Mouse (Mus musculus): Measurements from ENCODE around the gene Lsr.

Lsr gene

DNA sequence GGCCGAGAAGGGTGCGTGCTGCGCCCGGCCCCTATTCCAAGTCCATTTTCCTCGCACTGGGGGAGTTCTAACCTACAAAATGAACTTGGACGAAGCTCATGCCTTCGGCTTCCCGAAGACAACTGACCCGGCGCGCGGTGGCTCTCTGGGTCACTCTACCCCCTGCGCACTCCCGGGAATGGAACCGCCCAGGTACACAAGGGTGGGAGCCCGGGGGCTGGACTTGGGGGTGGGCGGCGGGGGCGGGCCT, at the start of gene Lsr:
Lsr (minus strand) TSS at position 214 of the 250 bp plus-strand sequence.
- no peak for DNase-seq (ENCODE audit: low spot score in 2 of 2)

DNA sequence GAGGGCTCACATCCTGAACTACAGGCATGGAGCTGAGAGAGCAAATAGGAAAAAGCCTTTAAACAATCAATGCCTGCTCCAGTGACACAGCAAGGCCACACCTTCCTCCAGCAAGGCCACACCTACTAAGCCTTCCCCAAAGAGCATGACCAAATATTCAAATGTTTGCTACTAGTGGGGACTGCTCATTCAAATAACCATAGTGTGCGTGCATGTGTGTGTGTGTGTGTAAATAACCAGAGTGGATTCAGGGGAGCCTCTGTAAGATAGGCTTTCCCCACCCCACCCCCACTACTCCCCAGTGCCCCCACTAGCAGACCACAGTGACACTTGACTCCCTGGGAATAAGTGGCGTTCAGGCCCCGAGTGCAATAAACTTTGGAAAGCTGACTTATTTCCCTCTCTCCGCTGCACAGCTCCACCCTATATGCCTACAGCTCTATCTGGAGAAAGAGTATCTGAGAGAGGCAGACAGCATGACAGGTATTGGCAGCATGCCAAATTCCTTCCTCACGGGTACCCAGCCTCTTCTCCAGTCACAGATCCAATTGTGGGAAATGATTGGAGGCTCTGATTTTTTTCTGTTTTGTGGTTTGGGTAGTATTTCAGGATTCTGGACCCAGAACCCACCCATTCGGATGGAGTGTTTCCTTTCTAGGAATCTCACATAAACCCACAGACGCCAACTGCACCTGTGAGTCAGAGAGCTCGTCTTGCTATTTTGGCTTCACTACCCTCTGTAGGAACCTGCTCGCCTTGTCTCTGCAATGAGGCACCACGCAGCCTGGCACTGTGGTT, 44.0 kb upstream of the Lsr start:
- no peak for DNase-seq (ENCODE audit: low spot score in 2 of 2)

DNA sequence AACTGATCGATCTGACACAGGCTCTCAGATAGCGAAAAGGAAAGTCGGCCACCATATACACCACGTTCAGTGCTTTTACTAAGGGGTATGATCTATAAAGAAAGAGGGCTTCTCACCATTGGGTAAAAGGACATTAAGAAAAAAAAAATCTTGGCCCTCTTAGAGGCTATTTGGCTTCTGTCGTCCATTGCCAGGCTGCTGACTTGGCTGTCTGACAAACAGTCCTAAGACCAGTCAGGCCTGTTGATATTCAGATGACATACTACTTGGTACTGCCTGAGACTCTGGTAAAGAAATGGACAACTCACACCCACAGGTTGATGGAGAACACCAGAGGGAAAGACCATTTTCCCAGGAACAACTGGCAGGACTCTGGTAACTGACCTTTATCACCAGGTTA, 39.7 kb upstream of the Lsr start:
- DNase-seq (ENCODE audit: low spot score in 2 of 2) = no peak

DNA sequence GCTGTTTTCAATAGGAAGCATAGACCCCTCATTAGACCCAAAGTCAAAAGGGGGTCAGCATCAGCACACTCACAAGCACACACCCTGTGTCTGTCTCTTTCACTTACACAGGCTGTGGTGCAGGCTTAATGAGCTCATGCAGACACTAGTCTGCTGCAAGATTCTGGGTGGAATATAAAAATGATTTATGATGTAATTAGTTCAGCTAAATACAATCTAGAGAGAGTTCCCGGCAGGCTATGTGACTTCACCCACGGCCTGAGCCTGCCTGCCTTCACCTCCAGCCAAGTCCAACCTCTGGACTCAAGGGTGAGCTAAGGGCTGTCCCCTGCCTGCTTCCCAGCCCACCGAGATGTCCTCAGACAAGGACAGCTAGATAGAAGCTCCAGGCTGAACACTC, 35.6 kb upstream of the Lsr start:
- no peak for DNase-seq (ENCODE audit: low spot score in 2 of 2)

DNA sequence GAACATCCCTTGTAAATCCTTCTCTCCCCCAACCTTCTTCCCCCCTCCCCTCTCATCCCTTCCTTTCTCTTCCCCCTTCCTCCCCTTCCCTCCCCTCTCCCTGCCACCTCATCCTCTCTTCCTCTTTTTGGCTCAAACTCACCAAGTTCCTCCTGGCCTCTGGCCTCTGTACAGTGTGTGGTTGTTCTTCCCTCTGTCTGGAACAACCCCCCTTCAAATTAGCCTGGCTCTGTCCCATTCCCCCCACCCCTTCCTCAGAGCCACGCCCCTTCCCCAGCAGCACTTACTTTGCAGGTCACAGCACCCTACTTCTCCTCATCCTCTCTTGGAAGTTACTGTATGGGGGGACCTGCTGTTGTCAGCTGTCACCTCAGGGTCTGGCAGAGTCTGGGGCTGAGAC, 34.9 kb upstream of the Lsr start:
- peak in 1 of 2 experiments; percentile 23 for DNase-seq (ENCODE audit: low spot score in 2 of 2)

DNA sequence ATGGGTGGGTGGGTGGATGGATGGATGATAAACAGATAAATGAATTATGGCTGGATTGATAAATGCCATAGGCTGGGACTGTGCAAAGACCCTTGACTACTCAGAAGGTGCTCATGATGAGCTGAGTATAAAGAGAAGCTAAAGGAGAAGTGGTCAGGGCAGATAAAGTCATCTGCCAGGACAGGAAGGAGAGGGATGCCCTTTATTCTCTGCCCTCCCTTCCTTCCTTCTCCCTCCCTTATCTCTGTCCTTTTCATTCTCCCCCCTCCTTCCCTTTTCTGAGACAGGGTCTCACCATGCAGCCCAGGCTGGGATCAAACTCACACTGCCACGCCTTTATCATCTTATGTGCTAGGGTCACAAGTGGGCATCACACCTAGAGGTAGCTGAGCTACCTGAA, 34.5 kb upstream of the Lsr start:
- no peak for DNase-seq (ENCODE audit: low spot score in 2 of 2)

DNA sequence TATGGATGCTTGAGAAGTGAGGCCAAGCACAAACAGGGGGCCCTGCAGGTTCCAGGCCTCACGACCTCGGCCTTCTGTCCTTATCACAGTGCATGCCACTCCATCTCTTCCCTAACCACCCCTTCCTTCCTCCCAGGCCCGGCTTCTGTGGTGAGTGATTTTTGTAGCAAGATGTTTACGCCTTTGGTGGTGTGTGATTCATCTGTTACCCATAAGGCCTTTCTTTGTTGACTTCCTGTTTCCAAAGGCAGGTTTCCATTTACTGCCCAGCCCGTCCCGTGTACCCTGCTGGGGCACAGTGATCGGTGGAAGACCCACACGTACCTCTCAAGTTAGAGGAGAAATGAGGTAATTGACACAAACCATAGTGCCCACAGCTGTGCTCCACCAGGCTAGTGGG, 29.4 kb upstream of the Lsr start:
- peak; percentile 44 to 67 for DNase-seq (ENCODE audit: low spot score in 2 of 2)

DNA sequence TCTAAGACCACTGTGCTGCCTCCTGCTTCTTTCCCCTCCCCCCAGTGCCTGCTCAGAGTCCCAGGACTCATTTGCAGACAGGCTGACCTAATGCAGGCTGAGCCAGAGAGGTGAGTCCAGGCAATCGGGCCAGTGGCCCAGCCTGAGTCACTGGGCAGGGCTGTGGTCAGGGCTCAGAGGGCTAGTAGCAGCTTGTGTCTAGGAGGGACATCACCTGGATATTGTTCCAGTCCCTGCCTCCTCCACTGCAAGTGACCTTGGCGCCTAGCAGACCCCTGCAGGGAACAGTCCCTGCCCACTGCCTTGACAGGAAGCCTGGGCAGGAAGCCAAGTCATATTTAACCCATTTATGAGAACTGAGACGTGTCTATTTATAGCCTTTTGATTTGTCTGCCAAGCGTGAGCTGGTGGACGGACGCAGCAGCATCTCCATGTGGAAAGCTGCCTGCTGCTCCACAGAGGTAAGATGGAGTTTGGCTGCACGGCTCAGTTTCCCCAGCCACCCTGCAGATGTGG, 27.3 kb upstream of the Lsr start:
- DNase-seq (ENCODE audit: low spot score in 2 of 2) = peak; percentile 74 to 82

DNA sequence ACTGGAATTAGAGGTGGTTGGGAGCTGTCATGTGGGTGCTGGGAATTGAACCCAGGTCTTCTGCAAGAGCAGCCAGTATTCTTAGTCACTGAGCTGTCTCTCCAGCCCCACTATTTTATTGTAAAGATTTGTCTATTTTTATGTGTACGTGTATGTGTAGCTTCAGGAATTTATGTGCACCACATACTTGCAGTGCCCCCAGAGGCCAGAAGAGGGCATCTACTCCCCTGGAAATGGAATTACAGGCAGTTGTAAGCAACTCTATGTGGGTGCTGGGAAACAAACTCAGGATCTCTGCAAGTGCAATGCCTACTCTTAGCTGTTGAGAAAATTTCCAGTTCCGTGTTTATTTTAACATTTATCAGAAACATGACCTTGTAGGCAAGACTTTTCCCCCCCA, 23.2 kb upstream of the Lsr start:
- DNase-seq (ENCODE audit: low spot score in 2 of 2) = no peak

DNA sequence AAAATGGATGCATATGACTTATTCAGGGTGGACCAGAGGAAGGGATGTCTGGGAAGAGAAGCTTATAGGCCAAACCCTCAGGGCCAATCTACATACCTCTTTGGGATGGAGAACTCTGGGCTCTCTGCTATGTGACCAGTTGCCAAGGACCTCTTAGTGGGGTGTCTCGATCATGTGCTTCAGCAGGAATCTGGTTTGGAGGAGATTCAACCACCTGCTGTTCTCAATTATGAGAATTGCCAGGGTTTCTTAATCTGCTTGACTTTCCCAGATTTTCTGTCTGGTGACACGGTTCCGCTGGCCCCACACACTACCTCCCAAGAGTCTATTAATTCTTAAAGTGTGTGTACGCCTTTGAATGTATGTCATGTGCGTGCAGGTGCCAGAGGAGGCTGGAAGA, 20.7 kb upstream of the Lsr start:
- DNase-seq (ENCODE audit: low spot score in 2 of 2) = no peak

DNA sequence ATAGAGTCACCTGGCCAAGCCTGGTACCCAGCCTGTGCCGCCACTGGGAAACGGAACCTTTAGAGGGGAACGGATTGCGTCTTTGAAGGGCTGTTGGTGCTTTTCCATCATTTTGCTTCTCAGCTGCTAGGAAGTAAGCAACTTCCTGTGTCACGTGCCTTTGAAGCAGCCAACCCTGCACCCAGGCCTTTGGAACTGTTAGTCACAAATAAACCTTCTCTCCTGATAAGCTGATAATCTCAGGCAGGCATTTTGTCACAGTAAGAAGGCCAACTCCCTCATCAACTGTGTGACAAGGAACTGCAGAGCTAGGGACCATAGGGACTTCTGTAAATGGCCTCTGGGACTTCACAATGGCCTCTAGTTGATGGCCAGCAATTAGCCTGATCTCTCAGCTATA, 18.9 kb upstream of the Lsr start:
- DNase-seq (ENCODE audit: low spot score in 2 of 2) = no peak

DNA sequence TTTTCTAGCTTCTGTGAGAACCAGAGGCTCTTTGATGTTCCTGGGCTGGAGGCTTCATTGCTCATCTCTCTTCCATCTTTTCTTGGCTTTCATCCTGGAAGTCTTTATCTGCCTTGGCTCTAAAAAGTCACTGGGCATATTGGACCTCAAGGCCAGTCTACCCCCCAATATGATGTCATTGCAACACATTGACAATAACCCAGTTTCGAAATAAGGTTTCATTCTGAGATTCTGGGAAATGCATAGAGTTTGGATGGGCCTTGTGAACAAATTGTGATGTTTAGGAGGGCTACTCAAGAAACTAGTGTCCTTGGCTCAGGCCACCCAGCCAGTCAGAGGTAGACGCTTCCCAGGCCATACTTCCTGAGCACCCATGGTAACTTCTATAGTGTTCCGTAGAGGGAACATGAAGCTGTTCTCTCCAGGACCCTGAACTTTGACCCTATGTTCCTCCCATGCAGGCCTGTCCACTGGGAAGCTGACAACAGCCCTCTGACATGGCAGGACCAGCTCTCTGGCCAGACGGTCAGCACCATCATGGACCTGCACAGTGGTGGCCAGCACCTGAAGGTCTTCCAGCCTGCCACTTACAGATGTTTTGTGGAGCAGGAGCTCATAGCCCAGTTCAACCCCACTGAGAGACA, 15.4 kb upstream of the Lsr start:
- no peak for DNase-seq (ENCODE audit: low spot score in 2 of 2)

DNA sequence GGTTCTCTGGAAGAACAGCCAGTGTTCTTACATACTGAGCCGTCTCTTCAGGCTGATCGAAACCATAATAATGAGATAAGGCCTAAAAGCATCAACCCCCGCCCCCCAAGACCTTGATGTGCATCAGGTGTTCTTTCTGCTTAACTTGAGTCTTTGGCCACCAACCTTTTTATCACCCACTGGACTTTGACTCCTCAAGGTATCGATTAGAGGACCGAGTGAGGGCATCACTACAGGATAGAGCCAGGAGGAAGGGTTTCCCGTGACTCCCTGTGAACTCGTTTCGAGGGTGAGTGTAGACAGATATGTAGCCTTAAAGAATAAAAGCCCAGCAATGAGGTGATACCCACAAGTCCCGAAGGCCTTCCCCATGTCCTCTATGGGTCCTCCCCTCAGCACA, 12.1 kb upstream of the Lsr start:
- no peak for DNase-seq (ENCODE audit: low spot score in 2 of 2)

DNA sequence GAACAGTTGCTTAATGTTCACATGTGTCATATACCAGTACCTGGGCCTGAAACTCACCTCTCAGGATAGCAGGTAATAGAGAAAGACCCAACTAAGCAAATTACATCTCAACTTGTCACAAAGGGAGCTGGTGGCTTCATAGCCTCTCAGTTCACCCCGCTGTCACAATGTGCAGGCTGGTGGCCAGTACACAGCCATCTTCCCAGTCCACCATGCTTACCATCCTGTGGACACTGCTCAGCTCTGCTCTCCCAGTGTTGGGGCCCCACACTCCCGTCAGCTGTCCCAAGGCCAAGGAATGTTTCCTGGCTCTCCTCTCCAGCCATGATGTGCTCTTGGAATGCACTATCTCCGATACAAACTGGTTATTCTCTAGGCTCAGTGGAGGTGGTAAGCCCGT, 8.4 kb upstream of the Lsr start:
- DNase-seq (ENCODE audit: low spot score in 2 of 2) = no peak

DNA sequence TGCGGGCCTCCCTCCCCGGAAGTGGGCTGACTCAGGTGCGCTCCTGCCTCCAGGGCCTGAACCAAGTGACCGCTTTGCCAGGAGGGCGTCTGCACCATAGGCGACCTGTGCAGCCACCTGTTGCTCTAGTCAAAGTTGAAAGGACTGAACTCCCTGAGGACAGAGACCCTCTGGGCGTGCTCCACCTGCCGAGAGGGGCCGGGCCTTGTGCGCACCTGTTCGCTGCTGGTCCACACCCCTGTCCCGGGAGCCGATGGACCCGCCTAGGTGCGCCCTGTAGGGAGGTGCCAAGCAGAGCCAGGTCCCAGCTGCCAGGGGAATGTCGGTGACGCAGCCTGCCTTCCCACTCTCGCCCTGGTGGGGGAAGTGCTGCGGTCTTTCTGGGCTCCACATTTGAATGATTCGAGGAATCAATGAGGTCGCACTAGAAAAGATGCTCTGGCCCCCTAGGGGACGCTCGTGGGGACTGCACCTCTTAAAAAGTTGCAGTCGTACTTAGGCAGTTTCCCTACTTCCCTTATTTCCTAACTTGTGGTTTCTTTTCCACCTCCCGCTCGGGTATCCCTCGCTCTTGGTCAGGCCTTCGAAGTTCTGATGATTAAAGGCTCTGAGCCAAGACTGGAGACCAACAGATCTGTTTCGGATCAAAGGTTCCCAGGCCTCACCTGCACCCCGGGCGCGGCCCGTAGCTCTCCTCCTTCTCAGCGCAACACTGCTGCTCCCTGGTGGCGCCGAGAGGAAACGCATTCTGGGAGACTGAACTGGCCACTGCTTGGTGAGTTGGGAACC, 431 bp upstream of the Lsr start, which contains the start of gene Fam187b:
Fam187b (plus strand) TSS at position 290 of the 789 bp plus-strand sequence.
- peak; percentile 72 to 84 for DNase-seq (ENCODE audit: low spot score in 2 of 2)

DNA sequence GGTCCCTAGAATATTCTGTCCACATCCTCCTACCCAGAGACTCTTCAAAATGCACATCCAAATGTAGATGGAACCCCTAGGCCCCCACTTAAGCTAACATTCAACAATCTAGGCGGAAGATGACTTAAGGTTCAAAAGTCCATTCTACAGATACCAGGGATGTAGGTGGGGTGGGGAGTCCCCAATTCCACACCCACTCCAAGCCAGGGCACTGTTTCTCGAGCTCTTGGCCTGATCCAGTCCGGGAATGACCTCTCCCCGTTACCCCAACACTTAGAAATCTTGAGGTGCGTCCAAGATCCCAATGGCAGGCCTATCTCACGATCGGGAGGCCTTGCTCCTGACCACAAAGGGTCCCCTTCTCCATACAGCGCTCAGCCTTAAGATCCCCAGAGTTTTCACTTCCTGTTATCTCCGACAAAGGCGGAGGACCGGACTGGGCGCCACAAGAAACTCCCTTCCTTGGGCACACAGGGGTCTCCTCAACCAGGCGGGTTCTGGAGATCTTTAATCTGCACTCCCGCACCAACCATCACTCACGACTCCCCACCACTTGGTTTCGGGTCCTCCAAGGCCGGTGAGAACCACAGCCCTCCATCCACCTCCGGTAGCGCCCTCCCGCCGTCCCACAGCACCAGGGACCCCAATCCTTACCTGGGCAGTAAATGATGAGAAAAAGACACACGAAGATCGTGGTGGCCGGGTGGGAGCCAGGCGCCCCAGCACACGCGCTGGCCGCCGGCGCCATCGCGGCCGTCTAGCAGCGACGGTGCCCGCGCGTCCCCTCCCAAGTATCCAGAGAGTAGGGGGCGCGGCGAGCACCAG, 626 bp downstream of the Lsr start:
- no peak for DNase-seq (ENCODE audit: low spot score in 2 of 2)

DNA sequence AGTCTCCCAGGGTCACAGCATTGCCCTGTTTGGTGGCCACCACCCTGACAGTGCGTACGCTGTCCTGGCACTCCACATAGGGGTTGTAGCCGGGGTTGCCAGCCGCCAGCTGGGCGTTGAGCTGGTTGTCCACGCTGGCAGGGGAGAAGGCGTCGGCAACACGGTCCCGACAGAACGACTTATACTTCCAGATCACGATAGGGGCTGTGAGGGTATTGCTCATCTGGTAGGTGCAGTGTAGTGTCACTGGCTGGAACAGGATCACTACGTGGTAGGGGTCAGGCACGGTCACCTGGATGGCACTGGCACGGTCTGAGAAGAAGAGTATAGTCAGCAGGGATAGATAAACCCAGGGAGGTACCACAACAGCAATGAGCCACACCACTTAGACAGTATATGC, 1.4 kb downstream of the Lsr start:
- DNase-seq (ENCODE audit: low spot score in 2 of 2) = no peak

DNA sequence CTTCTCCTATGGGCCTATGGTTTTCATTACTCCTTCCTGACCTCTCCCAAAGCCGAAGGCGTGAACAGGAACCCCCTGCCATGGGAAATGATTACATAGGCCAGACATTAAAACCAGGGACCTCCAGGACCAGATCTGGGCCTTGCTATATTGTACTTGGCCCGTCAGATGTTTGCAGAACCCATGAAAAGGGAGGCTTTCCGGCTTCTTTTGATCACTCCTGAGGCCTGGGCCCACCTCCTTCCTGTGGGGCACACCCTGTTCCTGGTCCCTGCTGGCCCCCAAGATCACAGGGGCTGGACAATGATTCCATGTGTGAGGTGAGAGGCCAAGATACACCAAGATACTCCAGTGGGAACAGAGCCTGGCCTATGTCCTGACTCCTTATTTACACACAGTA, 4.1 kb downstream of the Lsr start:
- DNase-seq (ENCODE audit: low spot score in 2 of 2) = peak in 1 of 2 experiments; percentile 36

DNA sequence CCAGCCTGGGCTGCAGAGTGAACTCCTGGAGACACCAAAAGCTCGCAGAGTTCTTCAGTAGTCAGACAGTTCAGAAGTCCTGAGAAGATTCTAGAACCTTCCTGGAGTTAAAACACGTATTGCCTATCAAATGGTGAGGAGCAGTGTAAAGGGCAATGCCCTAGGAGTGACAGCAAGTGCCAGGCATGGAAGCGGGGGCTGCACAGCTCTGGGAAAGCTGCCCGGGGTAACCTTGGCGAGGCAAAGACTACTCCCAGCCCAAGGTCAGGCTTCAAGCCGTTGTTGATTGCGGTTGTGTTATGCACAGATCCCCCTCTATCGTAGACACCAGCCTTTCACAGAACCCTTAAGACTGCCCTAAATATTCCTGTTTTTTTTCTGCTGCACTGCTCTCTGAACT, 4.7 kb downstream of the Lsr start:
- DNase-seq (ENCODE audit: low spot score in 2 of 2) = no peak

DNA sequence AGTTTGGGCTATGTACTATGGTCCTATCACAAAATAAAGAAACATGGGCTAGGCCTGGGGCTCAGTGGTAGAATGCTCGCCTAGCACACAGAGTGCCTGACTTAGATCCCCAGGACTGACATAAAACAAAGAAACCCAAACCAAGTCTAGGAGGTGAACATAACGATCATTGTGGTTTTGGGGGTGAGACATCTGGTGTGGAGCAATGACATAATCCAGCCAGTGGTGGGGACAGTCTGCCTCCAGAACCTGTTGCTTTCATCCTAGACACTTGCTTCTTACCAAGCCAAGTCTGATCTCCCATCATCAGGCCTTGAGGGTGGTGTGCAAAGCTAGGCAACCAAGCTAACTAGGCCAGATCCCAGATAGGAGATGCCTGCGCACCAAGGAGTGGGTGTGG, 6.6 kb downstream of the Lsr start:
- no peak for DNase-seq (ENCODE audit: low spot score in 2 of 2)

DNA sequence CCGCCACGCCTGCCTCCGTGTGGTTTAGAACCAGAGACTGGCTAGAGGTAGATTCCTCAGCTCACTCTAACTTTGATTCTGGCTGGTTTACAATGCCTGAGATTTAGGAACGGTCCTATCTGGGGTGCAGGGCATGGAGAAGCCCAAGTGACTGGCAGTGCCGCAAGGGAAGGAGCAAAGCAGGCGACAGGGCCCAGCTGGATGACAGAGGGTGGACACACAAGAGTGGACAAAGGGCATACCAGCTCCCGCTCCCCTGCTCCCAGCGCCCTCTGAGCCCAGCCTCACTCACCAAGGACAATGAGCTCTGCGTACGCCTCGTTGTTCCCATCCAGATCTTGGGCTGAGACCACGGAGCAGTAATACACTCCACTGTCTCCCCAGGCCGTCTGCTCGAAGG, 7.6 kb downstream of the Lsr start:
- DNase-seq (ENCODE audit: low spot score in 2 of 2) = no peak

DNA sequence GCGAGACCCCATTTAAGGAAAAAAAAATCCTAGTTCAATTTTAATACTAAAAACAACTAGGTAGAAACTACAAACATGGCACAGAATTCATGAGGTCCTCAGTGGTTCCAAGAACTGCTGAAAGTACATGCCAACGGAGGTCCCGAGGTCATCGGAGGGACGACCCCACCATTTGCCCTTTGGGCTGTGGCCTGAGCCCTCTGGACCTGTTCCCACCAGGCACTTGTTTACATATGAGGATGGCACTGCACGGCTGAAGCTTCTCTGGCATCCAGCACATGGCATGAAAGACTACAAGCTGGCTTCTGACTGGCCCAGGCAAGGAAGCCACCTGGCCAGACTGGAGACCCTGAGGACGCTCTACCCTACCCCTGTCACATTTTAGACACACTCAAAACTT, 8.9 kb downstream of the Lsr start:
- DNase-seq (ENCODE audit: low spot score in 2 of 2) = no peak

All from heart, adult 9 months (tissue).